Mouse (Mus musculus): Measurements from ENCODE around the gene Haus4. TPM values are rescaled to one million over a fixed set of nuclear protein-coding genes. Genes with fewer than 3 reads are reported as not detected.

The Haus4 gene
- polyA plus RNA-seq, 1 experiment from 2014 or later = 27.3 TPM

- DNase-seq (ENCODE audit: low spot score) (no peak), ATAC-seq (no peak)
- Histone ChIP-seq H3K4me3 (ENCODE audit: low read depth, low read length) (peak overlapping the region; percentile 65), H3K9me3 (replicated peaks; ENCODE audit: control insufficient read depth, low read length) (no peaks in the 10 kb centered on the region), H3K36me3 (ENCODE audit: control insufficient read depth, insufficient read depth, low read length) (no peaks in the 10 kb centered on the region; the same call in 1 of the 2 replicates), H3K27ac (ENCODE audit: low read depth, low read length) (peak overlapping the region; percentile 49; the same call in 1 of the 2 replicates), H3K9ac (ENCODE audit: low read length) (peak overlapping the region; percentile 83), H3K4me1 (ENCODE audit: control insufficient read depth, insufficient read depth, low read length) (peaks cover 19% of the 10 kb centered on the region; the same call in 1 of the 2 replicates), H3K4me2 (ENCODE audit: low read length) (peak overlapping the region; percentile 58), H3K27me3 (replicated peaks; ENCODE audit: control insufficient read depth, insufficient read depth, low read length) (0 out of 2 replicates have a peak, but pooled peaks cover 10% of the 10 kb centered on the region)
- under 1% methylated on average over 82 of the region's 84 CpGs for WGBS
These were observed 22.0 kb upstream of the Haus4 start for GRCm38 (mm10) chr14:54576241-54577088.

- under 1% methylated on average over 36 of the region's 39 CpGs for WGBS
- H3K36me3 ChIP-seq (ENCODE audit: control insufficient read depth, insufficient read depth, low read length) = peaks cover 7% of the 10 kb centered on the region; the same call in 1 of the 2 replicates
- peak overlapping the region; percentile 83 for H3K9ac ChIP-seq (ENCODE audit: low read length)
- H3K9me3 ChIP-seq (replicated peaks; ENCODE audit: control insufficient read depth, low read length) = no peaks in the 10 kb centered on the region
- peak overlapping the region; percentile 65 for H3K4me3 ChIP-seq (ENCODE audit: low read depth, low read length)
- DNase-seq (ENCODE audit: low spot score) (peak; percentile 68), ATAC-seq (0 out of 2 replicates have a peak, but pooled peaks have one; percentile 2)
- H3K4me2 ChIP-seq (ENCODE audit: low read length) = peak overlapping the region; percentile 58
- H3K4me1 ChIP-seq (ENCODE audit: control insufficient read depth, insufficient read depth, low read length) = peaks cover 19% of the 10 kb centered on the region; the same call in 1 of the 2 replicates
- H3K27me3 ChIP-seq (replicated peaks; ENCODE audit: control insufficient read depth, insufficient read depth, low read length) = 0 out of 2 replicates have a peak, but pooled peaks cover 10% of the 10 kb centered on the region
- no peak overlapping the region for H3K27ac ChIP-seq (ENCODE audit: low read depth, low read length)
These were observed 21.2 kb upstream of the Haus4 start for GRCm38 (mm10) chr14:54575631-54576030.

DNA sequence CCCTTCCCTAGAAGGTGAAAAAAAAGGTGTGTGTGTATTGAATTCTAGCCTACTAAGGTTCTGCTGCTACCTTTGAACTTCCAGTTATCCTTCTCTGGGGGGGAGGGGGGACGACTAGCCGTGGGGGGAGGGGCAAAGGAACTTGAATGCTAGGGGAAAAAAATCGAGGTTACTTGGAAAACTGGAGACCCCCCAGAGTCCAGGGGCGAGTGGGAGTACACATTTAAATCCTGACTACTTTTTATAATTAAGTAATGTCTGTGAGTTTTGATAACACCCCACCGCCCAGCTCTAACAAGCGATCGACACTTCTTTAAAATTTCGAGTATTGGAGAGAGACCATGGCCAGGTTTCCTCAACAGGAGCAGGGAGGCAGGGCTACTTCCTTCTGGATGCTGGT, 20.6 kb upstream of the Haus4 start:
- H3K4me1 ChIP-seq (ENCODE audit: control insufficient read depth, insufficient read depth, low read length) = peaks cover 19% of the 10 kb centered on the region; the same call in 1 of the 2 replicates
- H3K27me3 ChIP-seq (replicated peaks; ENCODE audit: control insufficient read depth, insufficient read depth, low read length) = 0 out of 2 replicates have a peak, but pooled peaks cover 10% of the 10 kb centered on the region
- H3K4me2 ChIP-seq (ENCODE audit: low read length) = peak overlapping the region; percentile 58

GRCm38 (mm10) chr14:54574253-54574652, 19.8 kb upstream of the Haus4 start:
- H3K9ac ChIP-seq (ENCODE audit: low read length) = peak overlapping the region; percentile 83
- 2% methylated on average over 4 of the region's 4 CpGs for WGBS
- DNase-seq (ENCODE audit: low spot score) (peak; percentile 42), ATAC-seq (no peak)
- peak overlapping the region; percentile 58 for H3K4me2 ChIP-seq (ENCODE audit: low read length)
- peaks cover 14% of the 10 kb centered on the region; the same call in 1 of the 2 replicates for H3K36me3 ChIP-seq (ENCODE audit: control insufficient read depth, insufficient read depth, low read length)
- H3K9me3 ChIP-seq (replicated peaks; ENCODE audit: control insufficient read depth, low read length) = no peaks in the 10 kb centered on the region
- 0 out of 2 replicates have a peak, but pooled peaks cover 10% of the 10 kb centered on the region for H3K27me3 ChIP-seq (replicated peaks; ENCODE audit: control insufficient read depth, insufficient read depth, low read length)
- peak overlapping the region; percentile 65 for H3K4me3 ChIP-seq (ENCODE audit: low read depth, low read length)
- H3K27ac ChIP-seq (ENCODE audit: low read depth, low read length) = peak overlapping the region; percentile 53; the same call in 1 of the 2 replicates
- H3K4me1 ChIP-seq (ENCODE audit: control insufficient read depth, insufficient read depth, low read length) = peaks cover 19% of the 10 kb centered on the region; the same call in 1 of the 2 replicates

More for the DNA sequence above, 20.6 kb upstream of the Haus4 start:
- Histone ChIP-seq H3K9me3 (replicated peaks; ENCODE audit: control insufficient read depth, low read length) (no peaks in the 10 kb centered on the region), H3K9ac (ENCODE audit: low read length) (peak overlapping the region; percentile 83), H3K27ac (ENCODE audit: low read depth, low read length) (no peak overlapping the region), H3K36me3 (ENCODE audit: control insufficient read depth, insufficient read depth, low read length) (peaks cover 12% of the 10 kb centered on the region; the same call in 1 of the 2 replicates), H3K4me3 (ENCODE audit: low read depth, low read length) (peak overlapping the region; percentile 65)
- no peak for DNase-seq (ENCODE audit: low spot score)
- WGBS = 3% methylated on average over 8 of the region's 8 CpGs
- ATAC-seq = no peak

DNA sequence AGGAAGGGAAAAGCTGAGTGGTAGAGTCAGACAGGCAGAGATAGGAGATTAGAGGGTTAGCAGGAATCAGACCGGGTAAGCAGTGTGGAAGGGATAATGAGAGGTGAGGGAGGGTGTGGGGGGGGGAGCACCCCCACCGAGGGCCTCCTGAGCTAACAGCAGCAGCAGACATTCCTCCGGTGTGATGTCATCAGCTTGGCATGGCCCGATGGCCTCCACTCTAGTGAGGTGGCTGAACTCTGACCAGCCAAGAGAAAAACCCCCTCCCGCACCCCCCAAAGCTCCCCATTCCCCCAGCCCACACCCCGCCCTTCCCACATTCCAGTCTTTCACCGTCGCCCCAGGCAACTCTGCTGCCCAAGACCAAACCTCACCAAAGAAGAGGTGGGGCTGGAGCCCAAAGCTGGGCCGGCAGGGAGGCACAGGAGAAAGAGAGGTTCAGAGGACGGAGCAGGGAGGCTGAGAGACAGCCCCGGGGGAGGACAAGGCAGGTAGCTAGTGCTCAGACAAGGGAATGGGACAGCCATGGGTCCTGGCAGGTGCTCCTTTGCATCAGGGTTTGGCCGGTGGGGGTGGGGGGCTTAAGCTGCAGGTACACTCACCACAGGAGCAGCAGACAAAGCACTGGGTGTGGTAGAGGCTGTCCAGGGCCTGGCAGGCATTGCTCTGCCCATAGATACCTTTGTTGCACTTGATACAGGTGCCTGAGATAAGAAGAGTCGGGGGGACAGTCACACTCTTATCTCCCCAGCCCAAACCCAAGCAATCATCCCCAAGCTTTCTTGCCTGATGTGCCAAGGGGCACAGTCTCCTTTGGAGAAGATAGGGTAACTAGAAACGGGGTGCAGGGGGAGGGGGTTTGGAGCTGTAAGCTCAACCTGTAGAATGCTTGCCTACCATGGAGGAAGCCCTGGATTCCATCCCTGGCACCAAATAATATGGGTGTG, 18.6 kb upstream of the Haus4 start:
- DNase-seq (ENCODE audit: low spot score) = peak; percentile 83
- H3K9ac ChIP-seq (ENCODE audit: low read length) = peak overlapping the region; percentile 83

DNA sequence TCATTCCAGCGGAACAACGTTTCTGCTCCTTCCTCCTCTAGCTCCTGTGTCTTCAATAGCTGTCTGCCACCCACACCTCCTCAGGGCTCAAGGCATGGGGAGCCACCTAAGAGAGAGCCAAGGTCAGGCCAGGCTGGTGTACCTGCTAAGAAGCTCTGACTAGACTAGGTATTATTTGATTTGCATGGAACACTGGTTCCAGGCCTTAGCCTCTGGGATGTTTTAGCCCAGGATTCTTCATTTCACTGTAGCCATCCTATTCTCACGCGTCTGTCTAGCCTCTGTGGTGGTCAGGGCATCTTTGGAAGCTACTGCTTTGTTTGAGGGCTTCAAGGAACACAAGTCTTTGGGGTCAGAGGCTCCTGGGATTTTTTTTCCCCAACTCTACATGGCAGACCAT, 17.7 kb upstream of the Haus4 start:
- DNase-seq (ENCODE audit: low spot score) = no peak
- H3K36me3 ChIP-seq (ENCODE audit: control insufficient read depth, insufficient read depth, low read length) = peaks cover 32% of the 10 kb centered on the region
- peak overlapping the region; percentile 58; the same call in 1 of the 2 replicates for H3K4me2 ChIP-seq (ENCODE audit: low read length)
- 25% methylated on average over 4 of the region's 4 CpGs for WGBS
- H3K9ac ChIP-seq (ENCODE audit: low read length) = no peak overlapping the region
- H3K4me1 ChIP-seq (ENCODE audit: control insufficient read depth, insufficient read depth, low read length) = peaks cover 19% of the 10 kb centered on the region; the same call in 1 of the 2 replicates
- no peaks in the 10 kb centered on the region for H3K9me3 ChIP-seq (replicated peaks; ENCODE audit: control insufficient read depth, low read length)
- H3K27me3 ChIP-seq (replicated peaks; ENCODE audit: control insufficient read depth, insufficient read depth, low read length) = 0 out of 2 replicates have a peak, but pooled peaks cover 7% of the 10 kb centered on the region
- no peak overlapping the region for H3K4me3 ChIP-seq (ENCODE audit: low read depth, low read length)
- ATAC-seq = no peak
- peak overlapping the region; percentile 40; the same call in 1 of the 2 replicates for H3K27ac ChIP-seq (ENCODE audit: low read depth, low read length)

More for the DNA sequence above, 18.6 kb upstream of the Haus4 start:
- peak; percentile 49 for ATAC-seq
- Histone ChIP-seq H3K36me3 (ENCODE audit: control insufficient read depth, insufficient read depth, low read length) (peaks cover 23% of the 10 kb centered on the region), H3K27me3 (replicated peaks; ENCODE audit: control insufficient read depth, insufficient read depth, low read length) (0 out of 2 replicates have a peak, but pooled peaks cover 10% of the 10 kb centered on the region), H3K9me3 (replicated peaks; ENCODE audit: control insufficient read depth, low read length) (no peaks in the 10 kb centered on the region), H3K4me1 (ENCODE audit: control insufficient read depth, insufficient read depth, low read length) (peaks cover 19% of the 10 kb centered on the region; the same call in 1 of the 2 replicates), H3K4me2 (ENCODE audit: low read length) (peak overlapping the region; percentile 58), H3K4me3 (ENCODE audit: low read depth, low read length) (peak overlapping the region; percentile 65), H3K27ac (ENCODE audit: low read depth, low read length) (peak overlapping the region; percentile 40)
- WGBS = 4% methylated on average over 14 of the region's 14 CpGs

DNA sequence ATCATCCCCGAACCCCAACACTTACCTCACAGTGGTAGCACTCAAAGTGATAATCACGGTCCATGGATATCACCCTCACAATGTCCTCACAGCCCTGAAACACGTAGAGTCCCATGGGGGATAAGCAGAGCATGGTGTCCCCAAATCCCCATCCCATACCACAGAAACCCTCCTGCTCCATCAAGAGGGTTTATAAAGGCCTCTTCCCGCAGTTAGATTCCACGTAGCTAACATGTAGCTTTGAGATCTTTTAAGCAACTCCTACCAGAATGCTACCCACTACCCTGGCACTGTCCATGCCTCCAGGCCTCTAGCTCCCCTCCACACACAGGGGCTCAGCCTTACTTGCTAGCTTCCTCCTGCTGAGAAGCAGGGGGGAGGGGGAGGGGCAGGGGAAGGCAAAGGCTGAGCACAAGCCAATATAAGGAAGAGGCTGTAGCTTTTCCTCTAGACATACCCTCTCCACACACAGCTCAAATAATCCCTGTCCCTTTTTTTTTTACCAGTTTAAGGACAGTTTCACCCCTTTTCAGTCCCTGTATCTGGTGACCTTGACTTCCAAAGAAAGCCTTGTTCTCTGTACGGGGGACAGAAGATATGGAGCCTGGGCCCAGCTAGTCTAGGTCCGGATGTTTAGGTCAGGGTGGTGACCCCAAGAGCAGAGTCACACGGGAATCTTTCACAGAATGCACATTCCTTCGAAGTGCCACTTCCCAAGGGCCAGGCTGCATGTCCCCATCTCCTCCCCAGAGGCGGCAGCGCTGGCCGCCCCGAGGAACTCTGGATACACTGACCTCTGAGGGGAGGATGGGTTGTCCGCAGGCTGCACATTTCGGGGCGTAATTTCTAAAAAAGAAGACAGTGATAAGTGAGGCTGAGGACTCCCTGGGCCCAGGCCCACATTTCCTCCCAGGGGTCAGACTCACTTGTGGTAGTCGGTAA, 15.3 kb upstream of the Haus4 start:
- H3K4me1 ChIP-seq (ENCODE audit: control insufficient read depth, insufficient read depth, low read length) = 0 out of 2 replicates have a peak, but pooled peaks cover 10% of the 10 kb centered on the region

More for the DNA sequence above, 15.3 kb upstream of the Haus4 start:
- Histone ChIP-seq H3K4me3 (ENCODE audit: low read depth, low read length) (no peak overlapping the region), H3K9ac (ENCODE audit: low read length) (no peak overlapping the region; the same call in 1 of the 2 replicates), H3K9me3 (replicated peaks; ENCODE audit: control insufficient read depth, low read length) (no peaks in the 10 kb centered on the region), H3K27ac (ENCODE audit: low read depth, low read length) (no peak overlapping the region), H3K4me2 (ENCODE audit: low read length) (no peak overlapping the region), H3K36me3 (ENCODE audit: control insufficient read depth, insufficient read depth, low read length) (peaks cover 36% of the 10 kb centered on the region), H3K27me3 (replicated peaks; ENCODE audit: control insufficient read depth, insufficient read depth, low read length) (no peaks in the 10 kb centered on the region)
- ATAC-seq (no peak), DNase-seq (ENCODE audit: low spot score) (no peak)
- WGBS = 65% methylated on average over 17 of the region's 17 CpGs

Data from forebrain, embryonic 14.5 days (tissue).